Mouse (Mus musculus) cortical plate, adult 2 months (tissue): ENCODE measurements at regions not wholly inside any gene's neighbourhood (a gene's known extent, or its start where the extent isn't known, plus 50 kb on each side); places are given as distances from the start of the nearest gene placed in this dataset.

ENCODE experiments used
- CTCF ChIP-seq: fragments of 200-500 bp; IDR thresholded peaks from 2 replicates; pipeline ENCODE4 v1.5.1; 2011; ENCODE audit warnings: mild to moderate bottlenecking, control low read depth, low read length; ENCODE audit not compliant: insufficient read depth; ENCODE audit errors: extremely low read depth
- POLR2A ChIP-seq: fragments of 200-500 bp; IDR thresholded peaks from 2 replicates; pipeline ENCODE4 v1.6.1; 2011; ENCODE audit warnings: mild to moderate bottlenecking, low read length, control low read depth; ENCODE audit not compliant: insufficient read depth; ENCODE audit errors: extremely low read depth

DNA sequence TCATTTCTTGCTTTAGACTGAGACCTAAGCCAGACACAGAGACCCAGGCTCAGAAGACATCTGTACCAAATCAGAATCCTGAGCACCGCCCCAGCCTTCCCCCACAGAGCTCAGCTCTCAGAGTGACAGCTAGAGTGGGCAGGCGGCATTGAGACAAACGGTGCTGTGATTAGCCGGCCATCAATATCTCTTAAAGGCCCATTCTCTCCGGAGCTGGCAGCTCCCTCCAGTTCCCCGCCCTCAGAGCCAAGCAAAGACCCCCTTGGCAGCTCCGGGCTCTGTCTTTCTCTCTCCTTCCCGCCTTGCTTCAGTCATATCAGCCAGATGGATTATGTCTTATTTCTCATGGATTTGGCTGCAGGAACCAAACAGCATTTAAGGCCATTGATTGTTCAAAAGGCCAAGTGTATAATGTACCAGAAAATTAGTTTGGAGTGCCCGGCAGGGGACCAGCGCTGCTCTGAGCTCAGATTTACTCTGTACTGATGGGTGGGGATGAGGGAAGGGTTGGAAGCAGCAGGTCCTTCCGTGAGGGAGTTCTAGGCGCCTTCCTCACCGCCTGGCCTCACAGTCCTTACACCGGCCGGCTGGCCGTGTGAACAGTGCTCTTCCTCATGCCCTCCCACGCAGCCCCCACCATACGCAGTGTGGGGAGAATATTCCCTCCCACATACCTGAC is 109.0 kb upstream of the Thy1 start:
- no peak for TF ChIP-seq POLR2A
- no peak for TF ChIP-seq CTCF
